Mouse (Mus musculus) cerebellum, adult 2 months (tissue): ENCODE results near the gene Apobec4. TPM values are rescaled to one million over a fixed set of nuclear protein-coding genes. Genes with fewer than 3 reads are reported as not detected.

Experiments used
- DNase-seq, 2 experiments: peaks; one replicate each; pipeline ENCODE4 v3.0.0; 2021
- H3K27ac ChIP-seq: fragments of 200-500 bp; 2 replicates; pipeline ENCODE4 v1.5.1; 2012; ENCODE audit warnings: low read length, control low read depth, inconsistent platforms; ENCODE audit not compliant: insufficient read depth
- H3K27me3 ChIP-seq: fragments of 200-500 bp; 2 replicates; pipeline ENCODE4 v1.6.1; 2012; ENCODE audit warnings: inconsistent platforms, mild to moderate bottlenecking, low read length, moderate library complexity; ENCODE audit not compliant: control insufficient read depth, insufficient read depth
- H3K4me1 ChIP-seq: fragments of 200-500 bp; 2 replicates; pipeline ENCODE4 v1.6.1; 2011; ENCODE audit warnings: low read length; ENCODE audit not compliant: control insufficient read depth, insufficient read depth
- H3K4me3 ChIP-seq: fragments of 200-500 bp; replicated peaks from 2 replicates; pipeline ENCODE3; 2011; ENCODE audit warnings: mild to moderate bottlenecking, low read depth, low read length, control low read depth; ENCODE audit not compliant: insufficient read depth
- CTCF ChIP-seq: fragments of 200-500 bp; IDR thresholded peaks from 2 replicates; pipeline ENCODE4 v1.5.1; 2011; ENCODE audit warnings: low read depth, mild to moderate bottlenecking, control low read depth, low read length, moderate library complexity, borderline replicate concordance; ENCODE audit not compliant: insufficient read depth
- POLR2A ChIP-seq: fragments of 200-500 bp; IDR thresholded peaks from 2 replicates; pipeline ENCODE4 v1.6.1; 2011; ENCODE audit warnings: low read length, control low read depth, borderline replicate concordance; ENCODE audit not compliant: insufficient read depth
- WGBS: fragments of 180-500 bp; shearing (Covaris S2); methylation state at CpG from one replicate; pipeline ENCODE4 v1.1.7; 2018; 5-methylcytosine and 5-hydroxymethylcytosine counted together
- polyA plus RNA-seq: library from polyadenylated mRNA; depleted of rRNA; stranded (reverse); fragments of >200 nt; gene quantifications from 2 replicates; pipeline ENCODE4 v1.2.3, GENCODE M21; 2012; rRNA removed

Gene Apobec4
- polyA plus RNA-seq, result not detected in 2 replicates

- H3K27me3 ChIP-seq, result no peaks in the 10 kb centered on the region
- H3K27ac ChIP-seq, result no peak within 1 kb of the TSS
- no peak for DNase-seq
- TF ChIP-seq CTCF, result no peak
- TF ChIP-seq POLR2A, result no peak
- H3K4me3 ChIP-seq, result no peak within 1 kb of the TSS
- 51% methylated on average over 13 of the region's 13 CpGs for WGBS
- H3K4me1 ChIP-seq, result no peaks in the 10 kb centered on the region
Observed at GRCm38 (mm10) chr1:152750312-152750965, at the start of gene Apobec4. TSS of gene Apobec4 (plus strand) at chr1:152750551.

- Histone ChIP-seq H3K27ac (no peak overlapping the region), H3K4me1 (no peaks in the 10 kb centered on the region; the same call in 1 of the 2 replicates), H3K4me3 (no peak overlapping the region), H3K27me3 (no peaks in the 10 kb centered on the region; the same call in 1 of the 2 replicates)
- WGBS, result 91% methylated on average over 5 of the region's 5 CpGs
- no peak for TF ChIP-seq CTCF
- TF ChIP-seq POLR2A, result no peak
- no peak for DNase-seq
Observed at GRCm38 (mm10) chr1:152701066-152701465, 49.3 kb upstream of the Apobec4 start.

- Histone ChIP-seq H3K27ac (no peak overlapping the region), H3K4me3 (no peak overlapping the region), H3K27me3 (no peaks in the 10 kb centered on the region; the same call in 1 of the 2 replicates), H3K4me1 (no peaks in the 10 kb centered on the region; the same call in 1 of the 2 replicates)
- WGBS, result 45% methylated on average over 6 of the region's 6 CpGs
- DNase-seq, result no peak
- TF ChIP-seq POLR2A, result no peak
- TF ChIP-seq CTCF, result no peak
Observed at GRCm38 (mm10) chr1:152702920-152703319, 47.4 kb upstream of the Apobec4 start.

- TF ChIP-seq CTCF, result no peak
- TF ChIP-seq POLR2A, result no peak
- no peak overlapping the region for H3K27ac ChIP-seq
- H3K27me3 ChIP-seq, result no peaks in the 10 kb centered on the region; the same call in 1 of the 2 replicates
- DNase-seq, result no peak
- 66% methylated on average over 6 of the region's 6 CpGs for WGBS
- no peaks in the 10 kb centered on the region; the same call in 1 of the 2 replicates for H3K4me1 ChIP-seq
- H3K4me3 ChIP-seq, result no peak overlapping the region
Observed at GRCm38 (mm10) chr1:152703941-152704340, 46.4 kb upstream of the Apobec4 start.

GRCm38 (mm10) chr1:152707560-152707959, 42.8 kb upstream of the Apobec4 start:
- Histone ChIP-seq H3K4me1 (no peaks in the 10 kb centered on the region; the same call in 1 of the 2 replicates), H3K27me3 (no peaks in the 10 kb centered on the region), H3K4me3 (no peak overlapping the region), H3K27ac (no peak overlapping the region)
- DNase-seq, result no peak
- 87% methylated on average over 2 of the region's 2 CpGs for WGBS
- TF ChIP-seq POLR2A (no peak), CTCF (no peak)

GRCm38 (mm10) chr1:152711037-152711436, 39.3 kb upstream of the Apobec4 start:
- H3K27ac ChIP-seq, result no peak overlapping the region
- no peaks in the 10 kb centered on the region for H3K4me1 ChIP-seq
- no peak for DNase-seq
- WGBS, result 88% methylated on average over 4 of the region's 4 CpGs
- H3K27me3 ChIP-seq, result no peaks in the 10 kb centered on the region
- no peak overlapping the region for H3K4me3 ChIP-seq
- no peak for TF ChIP-seq CTCF
- no peak for TF ChIP-seq POLR2A

- no peak for DNase-seq
- no peak overlapping the region for H3K4me3 ChIP-seq
- WGBS, result 62% methylated on average over 4 of the region's 4 CpGs
- TF ChIP-seq POLR2A (no peak), CTCF (no peak)
- no peak overlapping the region for H3K27ac ChIP-seq
- no peaks in the 10 kb centered on the region for H3K27me3 ChIP-seq
- no peaks in the 10 kb centered on the region for H3K4me1 ChIP-seq
Observed at GRCm38 (mm10) chr1:152713924-152714323, 36.4 kb upstream of the Apobec4 start.

- H3K27ac ChIP-seq, result no peak overlapping the region
- H3K4me1 ChIP-seq, result no peaks in the 10 kb centered on the region
- no peak for DNase-seq
- H3K27me3 ChIP-seq, result no peaks in the 10 kb centered on the region
- no peak for TF ChIP-seq POLR2A
- no peak for TF ChIP-seq CTCF
- no peak overlapping the region for H3K4me3 ChIP-seq
- 84% methylated on average over 3 of the region's 3 CpGs for WGBS
Observed at GRCm38 (mm10) chr1:152714405-152714804, 35.9 kb upstream of the Apobec4 start.

GRCm38 (mm10) chr1:152717329-152717728, 33.0 kb upstream of the Apobec4 start:
- TF ChIP-seq POLR2A (no peak), CTCF (no peak)
- H3K27ac ChIP-seq, result no peak overlapping the region

More at GRCm38 (mm10) chr1:152717329-152717728, 33.0 kb upstream of the Apobec4 start:
- WGBS, result 94% methylated on average over 1 of the region's 1 CpGs
- Histone ChIP-seq H3K4me3 (no peak overlapping the region), H3K27me3 (no peaks in the 10 kb centered on the region), H3K4me1 (no peaks in the 10 kb centered on the region)
- no peak for DNase-seq
